Mouse (Mus musculus) heart, postnatal 25 days (tissue): ENCODE measurements around the gene Tor1b. TPM values are rescaled to one million over a fixed set of nuclear protein-coding genes. Genes with fewer than 3 reads are reported as not detected.
A peak's percentile ranks its signal among the peaks of the same experiment; 100 is the strongest.
"Not testable (repeated sequence)": the region's sequence is repeated elsewhere in the genome, so short reads cannot be mapped to it uniquely, and the experiment has no call there.

Source experiments
- DNase-seq: peaks from one replicate; pipeline ENCODE4 v3.0.0; 2022; ENCODE audit warnings: low spot score
- intact Hi-C: fragments of 180-260 bp; cut with DNase I; formaldehyde crosslinking; loops from one replicate; pipeline ENCODE4 v1.15.1; 2025
- total RNA-seq, 2 experiments: library from RNA; stranded (reverse); gene quantifications; 2 replicates each; pipeline ENCODE4 v1.2.3; 2021

Gene Tor1b
- total RNA-seq, 2 experiments from 2014 or later = 22.8 to 25.6 TPM

- peak; percentile 45 for DNase-seq
- intact Hi-C loops = loop anchor here (5.0 kb wide), 1 partner anchor 97 kb away; the partner anchor contains the start of genes Asb6 and Prrx2
These were observed 23.2 kb upstream of the Tor1b start, which contains the start of gene Ptges for GRCm38 (mm10) chr2:30929483-30930045. Gene Ptges (minus strand): TSS chr2:30929863.

- DNase-seq = not testable (repeated sequence)
- intact Hi-C loops = loop anchor here (5.0 kb wide), 1 partner anchor 99 kb away; the partner anchor contains the start of genes Asb6 and Prrx2
These were observed 21.9 kb upstream of the Tor1b start for GRCm38 (mm10) chr2:30930846-30931245.

GRCm38 (mm10) chr2:30931922-30932321 is 20.8 kb upstream of the Tor1b start:
- intact Hi-C loops = loop anchor here (5.0 kb wide), 1 partner anchor 100 kb away; the partner anchor contains the start of genes Asb6 and Prrx2
- no peak for DNase-seq

- intact Hi-C loops = loop anchor here (5.0 kb wide), 1 partner anchor 101 kb away; the partner anchor contains the start of genes Asb6 and Prrx2
- no peak for DNase-seq
These were observed 19.7 kb upstream of the Tor1b start for GRCm38 (mm10) chr2:30933032-30933431.

- intact Hi-C loops = loop anchor here (1.0 to 5.0 kb wide), 4 partner anchors 43 to 499 kb away; partner anchors contain the start of genes Asb6 and Prrx2
- peak; percentile 43 for DNase-seq
These were observed 18.8 kb upstream of the Tor1b start for GRCm38 (mm10) chr2:30933917-30934450.

- no peak for DNase-seq
- intact Hi-C loops = no loop called here
These were observed 16.0 kb upstream of the Tor1b start for GRCm38 (mm10) chr2:30936808-30937207.

- intact Hi-C loops = no loop called here
- no peak for DNase-seq
These were observed 15.0 kb upstream of the Tor1b start for GRCm38 (mm10) chr2:30937731-30938130.

- DNase-seq = no peak
- intact Hi-C loops = no loop called here
These were observed 14.2 kb upstream of the Tor1b start for GRCm38 (mm10) chr2:30938574-30938991.

GRCm38 (mm10) chr2:30941586-30941985 is 11.2 kb upstream of the Tor1b start:
- intact Hi-C loops = no loop called here
- DNase-seq = no peak

- DNase-seq = not testable (repeated sequence)
These were observed 10.6 kb upstream of the Tor1b start for GRCm38 (mm10) chr2:30942116-30942515.

GRCm38 (mm10) chr2:30942603-30943011 is 10.2 kb upstream of the Tor1b start:
- DNase-seq = no peak
- intact Hi-C loops = no loop called here

More at GRCm38 (mm10) chr2:30942116-30942515, 10.6 kb upstream of the Tor1b start:
- intact Hi-C loops = not testable (repeated sequence)

- intact Hi-C loops = no loop called here
- DNase-seq = no peak
These were observed 319 bp upstream of the Tor1b start for GRCm38 (mm10) chr2:30952457-30952823.

GRCm38 (mm10) chr2:30954797-30955196 is 2.0 kb downstream of the Tor1b start:
- no peak for DNase-seq
- intact Hi-C loops = no loop called here

- intact Hi-C loops = no loop called here
- DNase-seq = no peak
These were observed 4.8 kb downstream of the Tor1b start for GRCm38 (mm10) chr2:30957511-30957910.

GRCm38 (mm10) chr2:30958726-30959125 is 6.0 kb downstream of the Tor1b start:
- intact Hi-C loops = no loop called here
- no peak for DNase-seq

GRCm38 (mm10) chr2:30959856-30960255 is 7.1 kb downstream of the Tor1b start:
- DNase-seq = no peak
- intact Hi-C loops = no loop called here

- intact Hi-C loops = no loop called here
These were observed 10.0 kb downstream of the Tor1b start for GRCm38 (mm10) chr2:30962570-30963254.

GRCm38 (mm10) chr2:30965627-30966026 is 12.9 kb downstream of the Tor1b start:
- intact Hi-C loops = no loop called here
- DNase-seq = no peak

More at GRCm38 (mm10) chr2:30962570-30963254, 10.0 kb downstream of the Tor1b start:
- DNase-seq = no peak

- intact Hi-C loops = no loop called here
- no peak for DNase-seq
These were observed 14.1 kb downstream of the Tor1b start for GRCm38 (mm10) chr2:30966826-30967225.
